Mouse (Mus musculus) neural tube, embryonic 12.5 days (tissue): ENCODE results near the gene Scn11a. TPM values are rescaled to one million over a fixed set of nuclear protein-coding genes. Genes with fewer than 3 reads are reported as not detected.

Source experiments
- ATAC-seq: fragments of 200-750 bp; cut with Nextera tagmentation; 2 replicates; pipeline ENCODE4 v1.8.0; 2017; ENCODE audit warnings: low read depth, mild to moderate bottlenecking, moderate TSS enrichment, moderate library complexity; ENCODE audit not compliant: low FRiP score
- H3K27ac ChIP-seq: fragments of 300-500 bp; sonication (generic); 2 replicates; pipeline ENCODE4 v1.5.1; 2016
- H3K27me3 ChIP-seq: fragments of 300-500 bp; sonication (generic); replicated peaks from 2 replicates; pipeline ENCODE4 v1.6.1; 2016; ENCODE audit warnings: mild to moderate bottlenecking
- H3K36me3 ChIP-seq: fragments of 300-500 bp; sonication (generic); 2 replicates; pipeline ENCODE4 v1.6.1; 2016; ENCODE audit warnings: mild to moderate bottlenecking
- H3K4me1 ChIP-seq: fragments of 300-500 bp; sonication (generic); 2 replicates; pipeline ENCODE4 v1.6.1; 2016
- H3K4me2 ChIP-seq: fragments of 300-500 bp; sonication (generic); replicated peaks from 2 replicates; pipeline ENCODE4 v1.6.1; 2016; ENCODE audit warnings: mild to moderate bottlenecking
- H3K4me3 ChIP-seq: fragments of 300-500 bp; sonication (generic); 2 replicates; pipeline ENCODE4 v1.5.1; 2016
- H3K9ac ChIP-seq: fragments of 300-500 bp; sonication (generic); 2 replicates; pipeline ENCODE4 v1.6.1; 2016; ENCODE audit warnings: mild to moderate bottlenecking
- H3K9me3 ChIP-seq: fragments of 300-500 bp; sonication (generic); 2 replicates; pipeline ENCODE4 v1.6.1; 2016; ENCODE audit warnings: mild to moderate bottlenecking
- WGBS: fragments of 180-500 bp; shearing (Covaris S2); methylation state at CpG from one replicate; pipeline ENCODE4 v1.1.7; 2016; 5-methylcytosine and 5-hydroxymethylcytosine counted together
- polyA plus RNA-seq: library from polyadenylated mRNA; unstranded; fragments of >200 nt; fragmentation: Nextera tagmentation; extraction: Ambion mirVana; gene quantifications from 2 replicates; pipeline ENCODE4 v1.2.1, GENCODE M21; 2016

The Scn11a gene
- polyA plus RNA-seq, 1 experiment from 2014 or later, result 0.14 TPM

- no peaks in the 10 kb centered on the region for H3K9me3 ChIP-seq
- H3K4me3 ChIP-seq, result no peak overlapping the region
- 87% methylated on average over 4 of the region's 4 CpGs for WGBS
- no peaks in the 10 kb centered on the region for H3K36me3 ChIP-seq
- no peaks in the 10 kb centered on the region for H3K27me3 ChIP-seq
- no peak overlapping the region for H3K4me2 ChIP-seq
- 0 out of 2 replicates have a peak, but pooled peaks cover 4% of the 10 kb centered on the region for H3K4me1 ChIP-seq
- no peak for ATAC-seq
- H3K27ac ChIP-seq, result no peak overlapping the region
- H3K9ac ChIP-seq, result no peak overlapping the region
These were observed 98.3 kb downstream of the Scn11a start for GRCm38 (mm10) chr9:119726990-119727389.

DNA sequence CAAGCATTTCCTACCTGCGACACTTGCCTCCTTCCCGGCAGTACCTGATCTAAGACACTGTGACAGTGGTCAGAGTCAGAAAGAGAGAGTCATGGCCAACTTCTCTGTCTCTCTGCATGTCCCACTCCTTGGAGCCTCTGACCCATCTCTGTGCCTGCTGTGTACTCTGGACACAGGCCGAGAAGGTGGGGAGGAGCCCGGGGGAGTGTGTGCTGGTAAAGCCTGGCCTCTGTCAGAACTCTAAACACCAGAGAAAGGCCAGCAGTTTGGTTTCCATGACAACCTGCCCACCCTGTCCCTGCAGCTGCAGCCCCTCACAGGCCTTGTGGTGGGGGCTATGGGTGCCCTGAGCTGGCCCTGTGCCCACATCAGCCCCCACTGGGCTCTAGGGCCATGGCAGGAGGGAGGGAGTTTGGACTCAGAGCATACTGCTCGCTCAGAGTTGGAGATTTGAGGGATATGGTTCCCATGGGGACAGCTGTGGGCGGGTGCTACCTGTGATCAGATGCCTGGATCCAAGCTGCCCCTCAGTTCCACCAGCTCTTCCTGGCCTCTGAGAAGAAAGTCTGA lies 99.9 kb downstream of the Scn11a start:
- no peaks in the 10 kb centered on the region for H3K36me3 ChIP-seq
- WGBS, result 79% methylated on average over 6 of the region's 6 CpGs

GRCm38 (mm10) chr9:119719222-119719621 lies 106.0 kb downstream of the Scn11a start, which contains the start of gene Scn10a:
Gene Scn10a, minus strand, starts transcription at chr9:119719322.
- H3K4me1 ChIP-seq, result no peaks in the 10 kb centered on the region
- 79% methylated on average over 11 of the region's 11 CpGs for WGBS
- no peak within 1 kb of the TSS for H3K9ac ChIP-seq
- H3K4me2 ChIP-seq, result no peak within 1 kb of the TSS
- H3K27me3 ChIP-seq, result no peaks in the 10 kb centered on the region
- no peaks in the 10 kb centered on the region for H3K9me3 ChIP-seq
- ATAC-seq, result no peak
- H3K36me3 ChIP-seq, result no peaks in the 10 kb centered on the region
- H3K4me3 ChIP-seq, result no peak within 1 kb of the TSS
- H3K27ac ChIP-seq, result no peak within 1 kb of the TSS

More for the DNA sequence above, 99.9 kb downstream of the Scn11a start:
- H3K27me3 ChIP-seq, result no peaks in the 10 kb centered on the region
- H3K4me1 ChIP-seq, result no peaks in the 10 kb centered on the region
- H3K4me3 ChIP-seq, result no peak overlapping the region
- H3K9me3 ChIP-seq, result no peaks in the 10 kb centered on the region
- ATAC-seq, result no peak
- H3K4me2 ChIP-seq, result no peak overlapping the region
- no peak overlapping the region for H3K27ac ChIP-seq
- no peak overlapping the region for H3K9ac ChIP-seq

- Histone ChIP-seq H3K9me3 (no peaks in the 10 kb centered on the region), H3K4me2 (no peak overlapping the region), H3K27ac (no peak overlapping the region), H3K4me3 (no peak overlapping the region), H3K9ac (no peak overlapping the region), H3K36me3 (no peaks in the 10 kb centered on the region), H3K4me1 (no peaks in the 10 kb centered on the region), H3K27me3 (no peaks in the 10 kb centered on the region)
- WGBS, result 17% methylated on average over 6 of the region's 6 CpGs
- no peak for ATAC-seq
These were observed 118.6 kb downstream of the Scn11a start for GRCm38 (mm10) chr9:119706700-119707099.

Other genes with a start within 250 kb of the Scn11a start
- 1.6 and 2.1 TPM in 2 replicates for gene Scn5a, start 246.4 kb downstream of the Scn11a start, polyA plus RNA-seq
- gene Scn10a, start 106.1 kb downstream of the Scn11a start, polyA plus RNA-seq, result 3.0 and 6.7 TPM in 2 replicates
- 63.1 and 67.7 TPM in 2 replicates for gene Wdr48, start 69.4 kb upstream of the Scn11a start, polyA plus RNA-seq
- gene Gorasp1, start 112.1 kb upstream of the Scn11a start, polyA plus RNA-seq, result 22.6 and 23.8 TPM in 2 replicates
- gene Ttc21a, start 112.2 kb upstream of the Scn11a start, polyA plus RNA-seq, result 0.28 and 0.38 TPM in 2 replicates
- 2.4 and 2.7 TPM in 2 replicates for gene Csrnp1, start 159.2 kb upstream of the Scn11a start, polyA plus RNA-seq
- gene Xirp1, start 198.1 kb upstream of the Scn11a start, polyA plus RNA-seq, result 0.25 and 0.49 TPM in 2 replicates
- 7.4 and 7.8 TPM in 2 replicates for gene Cx3cr1, start 244.4 kb upstream of the Scn11a start, polyA plus RNA-seq